Mouse (Mus musculus) limb, embryonic 11.5 days (tissue): ENCODE measurements around the gene Tsr2. TPM values are rescaled to one million over a fixed set of nuclear protein-coding genes. Genes with fewer than 3 reads are reported as not detected.

ENCODE experiments used
- ATAC-seq: fragments of 200-750 bp; cut with Nextera tagmentation; 2 replicates; pipeline ENCODE4 v1.8.0; 2017; ENCODE audit warnings: low read depth; ENCODE audit not compliant: insufficient number of reproducible peaks, low FRiP score, low TSS enrichment
- DNase-seq: peaks from one replicate; pipeline ENCODE4 v3.0.0-alpha.2; 2015; ENCODE audit warnings: low spot score
- H3K27ac ChIP-seq: fragments of 300-500 bp; sonication (generic); replicated peaks from 2 replicates; pipeline ENCODE4 v1.5.1; 2014; ENCODE audit warnings: low read depth, mild to moderate bottlenecking, low read length
- H3K27me3 ChIP-seq: fragments of 300-500 bp; sonication (generic); 2 replicates; pipeline ENCODE4 v1.6.1; 2014; ENCODE audit warnings: mild to moderate bottlenecking, low read length, mixed read lengths; ENCODE audit not compliant: control insufficient read depth, insufficient read depth
- H3K36me3 ChIP-seq: fragments of 300-500 bp; sonication (generic); 2 replicates; pipeline ENCODE4 v1.6.1; 2014; ENCODE audit warnings: mild to moderate bottlenecking, low read length, moderate library complexity, mixed read lengths; ENCODE audit not compliant: control insufficient read depth, insufficient read depth
- H3K4me1 ChIP-seq: fragments of 300-500 bp; sonication (generic); 2 replicates; pipeline ENCODE4 v1.6.1; 2014; ENCODE audit warnings: low read length, mixed read lengths; ENCODE audit not compliant: control insufficient read depth, insufficient read depth
- H3K4me2 ChIP-seq: fragments of 300-500 bp; sonication (generic); 2 replicates; pipeline ENCODE4 v1.6.1; 2014; ENCODE audit warnings: low read depth, mild to moderate bottlenecking, moderate library complexity; ENCODE audit not compliant: severe bottlenecking
- H3K4me3 ChIP-seq: fragments of 300-500 bp; sonication (generic); 2 replicates; pipeline ENCODE4 v1.5.1; 2014; ENCODE audit warnings: low read depth, low read length
- H3K9ac ChIP-seq: fragments of 300-500 bp; sonication (generic); 2 replicates; pipeline ENCODE4 v1.6.1; 2014; ENCODE audit warnings: mild to moderate bottlenecking, low read length
- H3K9me3 ChIP-seq: fragments of 300-500 bp; sonication (generic); 2 replicates; pipeline ENCODE4 v1.6.1; 2016; ENCODE audit warnings: low read length; ENCODE audit not compliant: control insufficient read depth
- WGBS: fragments of 180-500 bp; shearing (Covaris S2); extraction: QIAGEN DNeasy Blood & Tissue Kit; methylation state at CpG from one replicate; pipeline ENCODE4 v1.1.7; 2014; 5-methylcytosine and 5-hydroxymethylcytosine counted together
- polyA plus RNA-seq: library from polyadenylated mRNA; unstranded; fragments of >200 nt; fragmentation: Nextera tagmentation; extraction: Ambion mirVana; gene quantifications from 2 replicates; pipeline ENCODE4 v1.2.1, GENCODE M21; 2014

Gene Tsr2
- polyA plus RNA-seq, 1 experiment from 2014 or later, result 57.2 TPM

DNA sequence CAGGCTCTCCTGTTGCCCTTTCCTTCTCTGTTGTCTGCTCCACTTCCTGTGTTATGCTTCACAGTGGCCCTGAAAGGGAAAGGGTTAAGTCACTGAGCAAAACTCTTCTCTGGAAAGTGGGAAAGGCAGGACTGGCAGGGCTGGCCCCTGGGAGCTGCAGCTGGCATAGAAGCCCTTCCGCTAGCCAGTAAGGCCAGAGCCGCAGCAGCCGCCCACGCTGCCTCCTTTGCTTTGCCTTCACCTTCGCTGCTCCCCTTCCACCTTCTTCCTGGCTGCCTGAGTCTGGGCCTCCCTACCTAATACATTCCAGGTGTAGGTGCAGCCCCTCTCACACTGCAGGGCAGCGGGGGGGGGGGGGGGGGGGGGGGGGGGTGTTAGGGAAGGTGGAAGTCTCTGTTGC lies 41.9 kb downstream of the Tsr2 start:
- Histone ChIP-seq H3K9me3 (no peaks in the 10 kb centered on the region), H3K4me3 (no peak overlapping the region), H3K4me1 (peaks cover 9% of the 10 kb centered on the region; the same call in 1 of the 2 replicates), H3K36me3 (no peaks in the 10 kb centered on the region), H3K4me2 (0 out of 2 replicates have a peak overlapping the region, but pooled peaks have one; percentile 12), H3K27ac (peak overlapping the region; percentile 79), H3K27me3 (no peaks in the 10 kb centered on the region), H3K9ac (no peak overlapping the region)
- 50% methylated on average over 5 of the region's 6 CpGs for WGBS
- ATAC-seq (peak; percentile 58; the same call in 1 of the 2 replicates), DNase-seq (peak; percentile 59)

DNA sequence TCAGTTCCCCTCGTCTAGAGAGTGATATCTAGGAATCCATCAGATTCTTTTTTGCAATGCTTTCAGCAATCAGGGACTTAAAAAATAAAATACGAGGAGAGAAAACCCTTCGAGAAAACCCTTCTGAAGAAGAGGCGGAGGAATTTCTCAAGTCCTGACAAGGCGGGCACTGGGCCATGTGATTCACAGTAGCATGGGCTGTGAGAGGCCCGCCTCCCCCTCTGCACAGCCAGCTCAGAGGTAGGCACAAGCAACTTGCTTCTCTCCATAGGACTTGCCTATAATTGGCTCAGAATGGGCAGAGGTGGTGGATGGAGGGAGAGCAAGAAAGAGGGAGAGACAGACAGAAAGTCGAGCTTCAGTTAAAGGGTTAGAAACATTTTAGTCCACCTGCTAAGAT lies 46.0 kb downstream of the Tsr2 start:
- no peak for ATAC-seq
- WGBS, result 75% methylated on average over 7 of the region's 7 CpGs
- no peak overlapping the region for H3K4me3 ChIP-seq
- no peaks in the 10 kb centered on the region for H3K27me3 ChIP-seq
- no peaks in the 10 kb centered on the region for H3K36me3 ChIP-seq
- peaks cover 9% of the 10 kb centered on the region; the same call in 1 of the 2 replicates for H3K4me1 ChIP-seq
- H3K9me3 ChIP-seq, result no peaks in the 10 kb centered on the region
- no peak overlapping the region for H3K4me2 ChIP-seq
- DNase-seq, result no peak
- no peak overlapping the region for H3K27ac ChIP-seq
- no peak overlapping the region for H3K9ac ChIP-seq

DNA sequence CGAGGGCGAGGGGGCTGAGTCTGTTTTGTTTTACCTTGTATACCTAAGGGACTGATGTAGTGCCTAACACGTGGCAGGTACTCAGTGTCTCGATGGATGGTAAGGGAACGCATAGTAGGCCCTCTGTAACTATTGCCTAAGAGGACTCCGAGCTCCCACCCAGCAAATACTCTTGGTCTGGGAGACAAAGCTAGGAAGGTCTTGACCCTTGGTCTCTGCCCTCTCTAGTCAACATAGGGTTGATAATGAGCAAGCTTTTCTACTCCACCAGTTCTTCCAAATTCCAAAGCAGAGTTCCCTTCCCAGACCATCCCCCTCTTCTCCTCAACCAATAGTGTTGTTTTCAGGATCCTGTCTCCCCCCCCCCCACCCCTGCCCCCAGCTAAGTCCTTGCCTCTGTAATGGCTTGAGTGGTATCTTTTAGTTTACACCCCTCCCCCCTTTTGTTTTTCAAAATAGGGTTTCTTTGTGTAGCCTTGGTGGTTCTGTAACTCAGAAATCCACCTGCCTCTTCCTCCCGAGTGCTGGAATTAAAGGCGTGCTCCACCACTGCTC lies 46.6 kb downstream of the Tsr2 start:
- 66% methylated on average over 8 of the region's 8 CpGs for WGBS
- no peak overlapping the region for H3K9ac ChIP-seq
- H3K27ac ChIP-seq, result no peak overlapping the region

DNA sequence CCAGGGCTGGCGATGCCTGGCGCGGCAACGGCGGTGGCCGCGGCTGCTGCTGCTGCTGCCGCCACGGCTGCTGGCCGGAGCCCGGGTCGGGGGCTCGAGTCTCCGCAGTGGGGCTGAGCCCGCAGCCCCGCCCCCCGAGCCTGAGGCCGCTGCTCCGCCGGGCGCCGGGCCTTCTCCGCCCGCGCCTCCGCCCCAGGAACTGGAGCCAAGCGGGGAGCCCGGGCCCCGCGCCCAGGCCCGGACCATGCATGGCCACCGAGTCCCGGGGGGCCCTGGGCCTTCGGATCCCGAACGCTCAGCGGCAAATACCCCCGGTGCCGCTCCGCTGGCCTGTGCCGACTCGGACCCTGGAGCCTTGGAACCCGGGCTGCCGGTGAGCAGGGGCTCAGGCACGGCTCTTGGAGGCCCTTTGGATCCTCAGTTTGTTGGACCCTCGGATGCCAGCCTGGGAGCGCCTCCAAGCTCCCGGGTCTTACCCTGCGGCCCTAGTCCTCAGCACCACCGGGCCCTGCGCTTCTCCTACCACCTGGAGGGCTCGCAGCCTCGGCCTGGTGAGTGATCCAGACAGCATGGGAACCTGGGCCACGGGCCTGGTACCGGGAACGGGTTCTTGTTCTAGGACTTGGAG lies 48.8 kb downstream of the Tsr2 start:
- Histone ChIP-seq H3K4me1 (0 out of 2 replicates have a peak, but pooled peaks cover 2% of the 10 kb centered on the region), H3K4me2 (peak overlapping the region; percentile 62), H3K36me3 (no peaks in the 10 kb centered on the region), H3K4me3 (peak overlapping the region; percentile 52), H3K9ac (peak overlapping the region; percentile 66), H3K27ac (peak overlapping the region; percentile 83), H3K9me3 (no peaks in the 10 kb centered on the region), H3K27me3 (no peaks in the 10 kb centered on the region)
- DNase-seq (peak; percentile 32), ATAC-seq (0 out of 2 replicates have a peak, but pooled peaks have one; percentile 24)
- WGBS, result 19% methylated on average over 44 of the region's 56 CpGs

More for the DNA sequence above, 46.6 kb downstream of the Tsr2 start:
- Histone ChIP-seq H3K36me3 (no peaks in the 10 kb centered on the region), H3K4me2 (peak overlapping the region; percentile 24; the same call in 1 of the 2 replicates), H3K4me1 (0 out of 2 replicates have a peak, but pooled peaks cover 7% of the 10 kb centered on the region), H3K4me3 (no peak overlapping the region), H3K27me3 (no peaks in the 10 kb centered on the region), H3K9me3 (no peaks in the 10 kb centered on the region)
- DNase-seq (no peak), ATAC-seq (no peak)

DNA sequence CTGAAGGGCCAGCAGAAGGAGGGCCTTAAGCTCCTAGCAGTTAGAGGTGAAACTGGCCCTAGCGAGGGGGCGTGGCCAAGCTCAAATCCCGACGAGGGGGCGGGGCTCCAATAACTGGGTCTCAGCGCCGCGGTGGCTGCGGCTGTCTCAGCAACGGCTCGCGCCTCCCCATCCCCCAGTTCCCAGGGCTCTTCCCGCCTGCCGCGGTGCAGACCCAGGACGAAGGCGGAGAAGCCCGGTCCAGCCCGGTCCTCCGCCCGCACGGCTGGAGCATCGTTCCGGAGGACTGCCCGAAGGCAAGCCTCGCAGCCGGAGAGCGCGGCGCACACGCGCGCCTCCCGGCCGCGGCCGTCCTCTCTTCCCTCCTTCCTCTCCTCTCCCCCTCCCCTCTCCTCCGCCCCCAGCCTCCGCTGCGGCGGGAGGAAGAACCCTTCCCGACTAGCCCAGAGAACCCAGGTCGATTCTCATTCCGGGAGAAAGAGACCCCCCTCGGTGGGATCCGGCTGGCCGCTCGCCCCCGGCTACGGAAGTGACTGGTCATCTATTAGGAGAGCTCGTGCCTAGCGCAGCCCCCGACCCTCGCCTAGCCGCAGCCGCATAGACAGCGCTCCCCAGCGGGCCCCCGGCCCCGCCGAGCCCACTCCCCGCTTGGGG lies 49.4 kb downstream of the Tsr2 start:
- Histone ChIP-seq H3K9me3 (no peaks in the 10 kb centered on the region), H3K9ac (peak overlapping the region; percentile 66), H3K4me2 (peak overlapping the region; percentile 62; the same call in 1 of the 2 replicates), H3K27me3 (no peaks in the 10 kb centered on the region), H3K4me1 (0 out of 2 replicates have a peak, but pooled peaks cover 2% of the 10 kb centered on the region), H3K36me3 (no peaks in the 10 kb centered on the region), H3K27ac (peak overlapping the region; percentile 83), H3K4me3 (peak overlapping the region; percentile 52)
- DNase-seq, result peak; percentile 87
- WGBS, result 16% methylated on average over 42 of the region's 62 CpGs
- ATAC-seq, result peak; percentile 91

DNA sequence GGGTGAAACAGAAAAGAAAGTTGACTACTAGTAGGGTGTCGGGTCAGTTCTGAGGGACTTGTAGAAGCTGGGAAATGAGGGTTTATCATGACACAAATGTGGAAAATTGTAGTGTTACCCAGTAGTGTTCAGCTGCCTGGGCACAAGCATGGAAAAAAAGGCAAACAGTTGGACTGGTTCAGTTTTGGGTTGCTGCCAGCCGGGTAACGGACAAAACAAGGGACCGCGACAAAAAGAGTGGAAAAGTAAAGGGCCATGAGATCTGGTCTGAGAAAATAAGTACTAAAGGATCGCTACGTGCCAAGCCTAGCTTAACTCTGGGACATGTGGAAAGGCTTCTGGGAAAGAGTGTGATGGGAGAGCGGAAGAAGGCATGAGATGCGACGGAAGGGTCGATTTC lies 50.0 kb downstream of the Tsr2 start:
- H3K27ac ChIP-seq, result no peak overlapping the region; the same call in 1 of the 2 replicates
- ATAC-seq (no peak), DNase-seq (no peak)
- WGBS, result 48% methylated on average over 11 of the region's 11 CpGs
- no peaks in the 10 kb centered on the region for H3K9me3 ChIP-seq
- H3K4me3 ChIP-seq, result peak overlapping the region; percentile 52; the same call in 1 of the 2 replicates
- H3K36me3 ChIP-seq, result no peaks in the 10 kb centered on the region
- peak overlapping the region; percentile 15; the same call in 1 of the 2 replicates for H3K4me2 ChIP-seq
- 0 out of 2 replicates have a peak, but pooled peaks cover 2% of the 10 kb centered on the region for H3K4me1 ChIP-seq
- H3K27me3 ChIP-seq, result no peaks in the 10 kb centered on the region
- H3K9ac ChIP-seq, result no peak overlapping the region

DNA sequence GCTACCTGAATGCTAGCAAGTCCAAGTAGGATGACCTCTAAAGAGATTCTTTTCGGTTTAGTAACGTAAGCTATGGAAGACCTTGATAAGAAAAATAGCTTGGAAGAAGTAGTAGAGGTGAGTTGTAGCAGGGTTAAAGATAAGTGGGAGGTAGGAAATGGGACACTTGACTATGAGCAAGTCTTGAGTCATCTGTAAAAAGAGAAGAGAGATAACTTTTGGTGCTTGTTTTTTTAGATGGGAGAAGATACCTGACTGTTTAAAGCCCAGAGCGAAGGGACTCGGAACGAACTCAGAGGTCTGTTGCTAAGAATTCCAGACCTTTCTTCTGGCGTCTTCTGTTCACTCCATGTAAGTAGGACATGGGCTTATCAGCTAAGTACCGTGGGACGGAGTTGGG lies 50.5 kb downstream of the Tsr2 start, which contains the start of gene Fgd1:
TSS of gene Fgd1 (plus strand) at position 301 of the 400 bp plus-strand sequence.
- Histone ChIP-seq H3K4me3 (peak within 1 kb of the TSS; percentile 52), H3K9me3 (no peaks in the 10 kb centered on the region)
- 95% methylated on average over 8 of the region's 8 CpGs for WGBS

DNA sequence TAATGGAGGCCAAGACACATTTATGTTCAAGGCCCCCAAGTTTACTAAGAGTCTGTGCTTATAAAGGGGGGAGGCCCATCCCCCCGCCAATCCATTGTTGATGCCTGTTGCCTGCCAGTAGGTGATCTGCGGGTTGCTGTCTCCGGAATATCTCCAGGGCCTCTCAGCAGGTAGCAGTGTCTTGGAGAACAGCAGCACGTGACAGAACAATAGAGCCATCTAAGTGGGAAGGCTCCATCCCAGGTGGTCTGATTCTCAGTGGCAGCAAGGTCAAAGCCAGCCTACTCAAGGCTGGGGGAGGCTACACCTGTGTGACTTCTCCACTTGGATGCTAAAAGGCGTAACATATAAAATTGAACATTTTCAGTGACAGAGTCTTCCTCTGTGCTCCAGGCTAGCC lies 55.1 kb downstream of the Tsr2 start:
- H3K9me3 ChIP-seq, result no peaks in the 10 kb centered on the region
- H3K4me2 ChIP-seq, result no peak overlapping the region
- H3K36me3 ChIP-seq, result no peaks in the 10 kb centered on the region
- H3K4me1 ChIP-seq, result no peaks in the 10 kb centered on the region
- ATAC-seq (no peak), DNase-seq (no peak)
- no peak overlapping the region for H3K27ac ChIP-seq
- 55% methylated on average over 5 of the region's 5 CpGs for WGBS
- no peak overlapping the region for H3K9ac ChIP-seq
- no peak overlapping the region for H3K4me3 ChIP-seq
- 0 out of 2 replicates have a peak, but pooled peaks cover 2% of the 10 kb centered on the region for H3K27me3 ChIP-seq

More for the DNA sequence above, 50.5 kb downstream of the Tsr2 start, which contains the start of gene Fgd1:
- peak within 1 kb of the TSS; percentile 15; the same call in 1 of the 2 replicates for H3K4me2 ChIP-seq
- peak within 1 kb of the TSS; percentile 66 for H3K9ac ChIP-seq
- ATAC-seq (no peak), DNase-seq (no peak)
- H3K36me3 ChIP-seq, result no peaks in the 10 kb centered on the region
- no peaks in the 10 kb centered on the region for H3K27me3 ChIP-seq
- H3K27ac ChIP-seq, result peak within 1 kb of the TSS; percentile 83
- 0 out of 2 replicates have a peak, but pooled peaks cover 2% of the 10 kb centered on the region for H3K4me1 ChIP-seq
